Mouse (Mus musculus): Measurements from ENCODE around the gene Nos3.

Nos3 gene

GRCm38 (mm10) chr5:24433993-24434392, 69.4 kb downstream of the Nos3 start:
- DNase-seq, result no peak
